Mouse (Mus musculus): ENCODE results near the gene Atp8a2. TPM values are rescaled to one million over a fixed set of nuclear protein-coding genes. Genes with fewer than 3 reads are reported as not detected.

The Atp8a2 gene
- polyA plus RNA-seq (2012; rRNA removed): 0.70 and 1.8 TPM in 2 replicates

DNA sequence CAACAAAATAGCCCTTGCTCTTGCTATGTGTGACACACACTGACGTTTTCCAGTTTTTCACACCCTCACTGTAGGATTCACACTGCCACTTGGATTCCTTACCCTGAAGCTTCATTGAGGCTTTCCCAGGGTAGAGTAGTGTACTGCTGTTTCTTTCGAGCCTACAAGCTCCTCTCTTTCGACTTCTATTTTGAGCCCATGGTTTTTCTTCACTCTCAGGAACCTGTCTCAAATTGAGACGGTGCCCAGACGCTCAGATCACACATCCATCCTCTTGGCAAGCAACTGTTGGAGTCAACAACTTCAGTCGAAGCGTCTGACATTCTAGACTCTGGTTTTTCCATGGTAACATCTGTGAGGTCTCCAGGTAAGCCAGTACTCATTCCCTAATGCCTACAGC is at the start of gene Atp8a2:
Gene Atp8a2, minus strand, starts transcription at position 296 of the 400 bp plus-strand sequence.
- no peak for DNase-seq (ENCODE audit: low read depth)

GRCm38 (mm10) chr14:60238551-60238950 is 41.6 kb upstream of the Atp8a2 start:
- DNase-seq (ENCODE audit: low read depth): no peak

- DNase-seq (ENCODE audit: low read depth): no peak
These were observed 22.9 kb upstream of the Atp8a2 start for GRCm38 (mm10) chr14:60219886-60220285.

- no peak for DNase-seq (ENCODE audit: low read depth)
These were observed 20.6 kb upstream of the Atp8a2 start for GRCm38 (mm10) chr14:60217616-60218015.

DNA sequence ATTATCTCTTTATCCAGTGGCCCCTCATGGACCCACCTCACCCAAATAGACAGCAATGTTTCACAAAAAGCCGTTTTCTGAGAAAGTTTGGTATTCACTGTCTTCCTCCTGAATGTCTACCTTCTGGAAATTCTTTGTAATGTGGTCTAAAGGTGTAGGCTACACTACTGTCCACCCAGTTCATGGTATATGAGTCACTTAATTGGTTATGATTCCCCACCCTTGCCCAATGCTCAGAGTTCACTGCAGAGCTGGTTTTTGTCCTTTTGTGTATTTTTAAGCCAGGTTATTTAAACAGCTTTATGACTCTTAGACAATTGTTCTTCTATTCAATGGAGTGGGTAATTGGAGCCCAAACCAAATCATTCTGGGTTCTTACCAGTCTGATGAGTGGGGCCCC is 19.1 kb upstream of the Atp8a2 start:
- DNase-seq (ENCODE audit: low read depth): no peak

- no peak for DNase-seq (ENCODE audit: low read depth)
These were observed 18.0 kb upstream of the Atp8a2 start for GRCm38 (mm10) chr14:60215000-60215399.

DNA sequence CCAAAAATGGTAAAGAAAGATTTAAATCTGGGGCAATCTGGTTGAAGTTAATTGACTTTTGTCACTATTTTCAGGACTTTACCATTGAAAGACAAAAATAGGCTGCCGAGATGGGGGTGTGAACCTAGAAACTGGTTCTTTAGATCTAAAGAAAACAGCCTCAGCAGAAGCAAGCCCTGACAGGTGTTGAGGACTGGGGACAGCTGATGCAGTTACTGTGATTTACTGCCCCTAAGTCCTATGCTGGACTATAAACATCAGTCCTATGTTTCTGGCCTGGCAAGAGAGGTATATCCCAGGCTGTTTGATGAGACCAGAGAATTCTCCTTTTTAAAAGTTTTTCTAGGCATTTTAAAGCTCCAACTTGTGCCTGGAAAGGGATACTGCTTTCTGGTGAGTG is 17.1 kb upstream of the Atp8a2 start:
- DNase-seq (ENCODE audit: low read depth): no peak

DNA sequence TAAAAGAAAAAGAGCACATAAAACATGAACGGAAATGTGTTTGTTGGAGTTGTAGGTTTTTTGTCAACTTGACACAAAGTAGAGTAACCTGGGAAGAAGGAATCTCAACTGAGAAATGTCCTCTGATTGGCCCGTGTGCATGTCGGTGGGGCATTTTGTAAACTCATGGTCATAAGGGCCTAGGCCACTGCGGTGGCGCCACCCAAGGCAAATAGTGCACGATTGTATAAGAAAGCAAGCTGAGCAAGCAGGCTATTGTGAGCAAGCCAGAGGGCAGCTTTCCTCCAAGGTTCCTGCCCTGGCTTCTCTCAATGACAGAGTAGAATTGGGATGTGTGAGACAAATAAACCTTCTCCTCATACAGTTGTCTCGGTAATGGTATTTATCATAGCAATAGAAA is 12.2 kb upstream of the Atp8a2 start:
- DNase-seq (ENCODE audit: low read depth): no peak

- no peak for DNase-seq (ENCODE audit: low read depth)
These were observed 8.0 kb upstream of the Atp8a2 start for GRCm38 (mm10) chr14:60204993-60205392.

- no peak for DNase-seq (ENCODE audit: low read depth)
These were observed 980 bp downstream of the Atp8a2 start for GRCm38 (mm10) chr14:60195999-60196398.

GRCm38 (mm10) chr14:60194606-60195005 is 2.4 kb downstream of the Atp8a2 start:
- no peak for DNase-seq (ENCODE audit: low read depth)

DNA sequence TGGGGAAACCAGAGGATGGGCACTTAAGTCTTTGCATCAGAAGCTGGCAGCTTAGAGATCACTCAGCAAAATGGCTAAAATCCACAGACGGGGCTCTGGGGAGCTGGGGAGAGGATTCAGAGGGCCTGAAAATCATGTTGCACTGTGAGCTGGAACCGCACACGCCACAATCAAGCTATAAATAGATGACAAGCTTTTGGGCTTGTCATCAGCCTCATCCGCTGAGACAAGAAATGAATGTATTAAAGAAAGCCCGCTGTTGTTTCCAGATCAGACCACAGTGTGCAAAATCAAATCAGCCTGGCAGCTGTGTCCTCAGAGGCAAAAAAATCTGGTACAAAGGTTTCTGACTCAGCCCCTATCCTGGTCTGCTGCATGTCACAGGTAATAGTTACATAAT is 7.2 kb downstream of the Atp8a2 start:
- no peak for DNase-seq (ENCODE audit: low read depth)

- DNase-seq (ENCODE audit: low read depth): no peak
These were observed 8.7 kb downstream of the Atp8a2 start for GRCm38 (mm10) chr14:60188201-60188825.

DNA sequence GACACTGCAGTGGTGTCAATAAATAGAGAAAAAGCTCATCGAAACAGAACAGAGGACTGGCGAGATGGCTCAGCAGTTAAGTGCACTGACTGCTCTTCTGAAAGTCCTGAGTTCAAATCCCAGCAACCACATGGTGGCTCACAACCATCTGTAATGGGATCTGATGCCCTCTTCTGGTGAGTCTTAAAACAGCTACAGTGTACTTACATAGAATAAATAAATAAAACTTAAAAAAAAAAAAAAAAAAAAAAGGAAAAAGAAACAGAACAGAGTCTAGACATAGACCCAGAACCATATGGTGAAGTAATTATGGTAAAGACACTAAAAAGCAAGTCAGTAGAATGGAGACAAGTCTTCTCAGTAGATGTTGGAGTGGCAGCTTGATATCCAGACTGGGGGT is 15.7 kb downstream of the Atp8a2 start:
- no peak for DNase-seq (ENCODE audit: low read depth)

- DNase-seq (ENCODE audit: low read depth): no peak
These were observed 18.4 kb downstream of the Atp8a2 start for GRCm38 (mm10) chr14:60178571-60178955.

- DNase-seq (ENCODE audit: low read depth): no peak
These were observed 19.1 kb downstream of the Atp8a2 start for GRCm38 (mm10) chr14:60177614-60178570.

- DNase-seq (ENCODE audit: low read depth): no peak
These were observed 19.9 kb downstream of the Atp8a2 start for GRCm38 (mm10) chr14:60176891-60177613.

- DNase-seq (ENCODE audit: low read depth): no peak
These were observed 20.5 kb downstream of the Atp8a2 start for GRCm38 (mm10) chr14:60176469-60176890.

DNA sequence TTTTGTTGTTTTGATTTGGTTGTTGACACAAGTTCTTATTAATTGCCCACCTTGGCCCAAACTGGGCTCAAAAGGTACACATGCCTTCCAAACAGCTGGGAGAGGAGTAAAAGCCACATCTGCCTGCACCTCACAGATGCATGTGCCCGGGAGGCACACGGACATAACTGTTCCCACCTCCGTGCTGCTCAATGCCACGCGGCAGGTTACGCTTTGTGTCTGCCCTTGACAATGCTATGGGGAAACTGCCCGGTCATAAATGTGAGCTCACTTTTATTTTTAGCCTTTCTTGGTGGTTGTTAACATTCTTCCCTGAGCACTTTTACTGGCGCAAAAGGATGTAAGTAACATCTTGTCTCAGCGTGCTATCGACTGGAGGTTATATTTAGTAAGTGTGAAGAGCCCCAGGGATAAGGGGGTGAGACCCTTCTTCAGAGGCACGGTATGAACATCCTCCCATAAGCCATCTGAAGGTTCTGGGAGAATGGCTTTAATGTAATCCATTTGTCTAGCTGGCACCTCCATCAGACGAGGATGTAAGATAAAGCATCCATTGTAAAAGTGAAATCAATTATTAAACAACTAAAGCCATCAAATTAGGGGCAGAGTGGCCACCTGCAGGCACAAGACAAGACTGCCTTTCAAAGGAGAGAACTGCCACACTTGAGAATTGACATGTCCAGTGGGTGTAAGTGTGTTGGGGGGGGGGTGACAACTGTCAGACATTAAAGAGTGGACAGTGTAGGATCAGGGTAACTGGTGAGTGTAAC is 24.5 kb downstream of the Atp8a2 start:
- no peak for DNase-seq (ENCODE audit: low read depth)

DNA sequence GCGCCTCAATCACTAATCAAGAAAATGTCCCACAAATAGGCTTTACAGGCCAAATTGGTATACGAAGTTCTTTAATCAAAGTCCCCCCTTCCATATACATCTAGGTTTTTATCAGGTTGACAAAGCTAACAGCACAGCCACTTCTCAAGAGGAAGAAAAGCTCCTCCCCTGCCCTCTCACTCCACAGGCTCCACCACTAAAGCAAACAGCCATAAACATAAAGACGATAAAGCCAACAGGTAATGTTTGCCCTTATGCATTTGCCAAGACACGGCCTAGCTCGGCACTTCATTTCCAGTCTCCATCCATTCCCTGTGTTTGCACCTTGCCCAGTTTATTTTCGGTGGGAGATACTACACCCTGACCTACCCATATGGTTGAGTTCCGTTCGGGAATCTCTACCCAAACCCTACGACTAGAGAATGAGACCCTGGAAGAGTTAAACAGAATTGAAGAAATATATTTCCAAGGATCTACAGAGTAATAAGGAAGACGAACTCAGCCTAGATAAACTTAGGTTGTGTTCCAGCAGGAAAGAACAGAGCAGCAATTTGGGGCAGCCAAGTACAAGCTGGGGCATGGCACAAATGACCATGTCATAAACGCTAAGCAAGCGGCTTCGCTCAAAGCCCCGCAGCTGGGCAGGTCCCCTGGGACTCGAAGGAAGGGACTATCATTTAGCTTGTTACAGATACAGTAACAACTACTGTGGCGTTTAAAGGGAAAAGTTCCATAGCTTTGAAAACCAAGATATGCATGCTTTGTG is 26.0 kb downstream of the Atp8a2 start:
- DNase-seq (ENCODE audit: low read depth): no peak

DNA sequence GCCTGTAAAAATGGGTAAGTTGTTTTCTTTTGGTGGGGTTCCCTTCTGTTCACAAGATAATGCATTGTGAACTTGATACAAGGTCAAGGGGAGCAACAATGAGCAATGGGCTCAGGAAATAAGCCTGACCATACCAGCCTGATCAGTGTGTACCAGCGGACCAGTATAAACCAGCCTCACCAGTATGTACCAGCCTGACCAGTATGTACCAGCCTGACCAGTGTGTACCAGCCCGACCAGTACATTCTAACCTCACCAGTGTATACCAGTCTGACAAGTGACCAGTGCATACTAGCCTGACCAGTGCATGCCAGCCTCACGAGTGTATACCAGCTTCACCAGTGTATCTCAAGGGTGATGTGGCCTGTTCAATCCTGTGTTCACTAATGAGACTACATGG is 33.6 kb downstream of the Atp8a2 start:
- DNase-seq (ENCODE audit: low read depth): no peak

Measured in gonadal fat pad, adult 2 months (tissue).